Mouse (Mus musculus) heart, embryonic 10.5 days (tissue): ENCODE data around the gene Raet1d. TPM values are rescaled to one million over a fixed set of nuclear protein-coding genes. Genes with fewer than 3 reads are reported as not detected.
A peak's percentile ranks its signal among the peaks of the same experiment; 100 is the strongest.
"Not testable (repeated sequence)": the region's sequence is repeated elsewhere in the genome, so short reads cannot be mapped to it uniquely, and the experiment has no call there.

Experiments
- DNase-seq: peaks from one replicate; pipeline ENCODE4 v3.0.0-alpha.2; 2017; ENCODE audit warnings: low spot score
- H3K27ac ChIP-seq: fragments of 300-500 bp; sonication (generic); 2 replicates; pipeline ENCODE4 v1.5.1; 2016; ENCODE audit warnings: mild to moderate bottlenecking
- H3K27me3 ChIP-seq: fragments of 300-500 bp; sonication (generic); 2 replicates; pipeline ENCODE4 v1.6.1; 2016; ENCODE audit warnings: mild to moderate bottlenecking; ENCODE audit not compliant: poor library complexity, insufficient read depth, severe bottlenecking
- H3K36me3 ChIP-seq: fragments of 300-500 bp; sonication (generic); 2 replicates; pipeline ENCODE4 v1.6.1; 2016; ENCODE audit warnings: mild to moderate bottlenecking, moderate library complexity
- H3K4me1 ChIP-seq: fragments of 300-500 bp; sonication (generic); 2 replicates; pipeline ENCODE4 v1.6.1; 2016; ENCODE audit warnings: mild to moderate bottlenecking
- H3K4me3 ChIP-seq: fragments of 300-500 bp; sonication (generic); 2 replicates; pipeline ENCODE4 v1.5.1; 2016; ENCODE audit warnings: mild to moderate bottlenecking, moderate library complexity
- H3K9me3 ChIP-seq: fragments of 300-500 bp; sonication (generic); 2 replicates; pipeline ENCODE4 v1.6.1; 2016; ENCODE audit warnings: mild to moderate bottlenecking, moderate library complexity
- WGBS: fragments of 180-500 bp; shearing (Covaris S2); methylation state at CpG from one replicate; pipeline ENCODE4 v1.1.7; 2016; 5-methylcytosine and 5-hydroxymethylcytosine counted together
- polyA plus RNA-seq: library from polyadenylated mRNA; unstranded; fragments of >200 nt; fragmentation: Nextera tagmentation; extraction: Ambion mirVana; gene quantifications from 2 replicates; pipeline ENCODE4 v1.2.1, GENCODE M21; 2016

Raet1d gene
- polyA plus RNA-seq, 1 experiment from 2014 or later, result 19.3 TPM

GRCm38 (mm10) chr10:22393028-22393824 is 32.9 kb downstream of the Raet1d start:
- not testable (repeated sequence) for H3K4me1 ChIP-seq, H3K4me3 ChIP-seq, H3K36me3 ChIP-seq, H3K27ac ChIP-seq, H3K9me3 ChIP-seq, DNase-seq, H3K27me3 ChIP-seq
- no CpG with 5 or more reads among the region's 2 CpGs for WGBS

GRCm38 (mm10) chr10:22396680-22397079 is 36.3 kb downstream of the Raet1d start:
- H3K27ac ChIP-seq, result not testable (repeated sequence)
- 36% methylated on average over 1 of the region's 1 CpGs for WGBS

DNA sequence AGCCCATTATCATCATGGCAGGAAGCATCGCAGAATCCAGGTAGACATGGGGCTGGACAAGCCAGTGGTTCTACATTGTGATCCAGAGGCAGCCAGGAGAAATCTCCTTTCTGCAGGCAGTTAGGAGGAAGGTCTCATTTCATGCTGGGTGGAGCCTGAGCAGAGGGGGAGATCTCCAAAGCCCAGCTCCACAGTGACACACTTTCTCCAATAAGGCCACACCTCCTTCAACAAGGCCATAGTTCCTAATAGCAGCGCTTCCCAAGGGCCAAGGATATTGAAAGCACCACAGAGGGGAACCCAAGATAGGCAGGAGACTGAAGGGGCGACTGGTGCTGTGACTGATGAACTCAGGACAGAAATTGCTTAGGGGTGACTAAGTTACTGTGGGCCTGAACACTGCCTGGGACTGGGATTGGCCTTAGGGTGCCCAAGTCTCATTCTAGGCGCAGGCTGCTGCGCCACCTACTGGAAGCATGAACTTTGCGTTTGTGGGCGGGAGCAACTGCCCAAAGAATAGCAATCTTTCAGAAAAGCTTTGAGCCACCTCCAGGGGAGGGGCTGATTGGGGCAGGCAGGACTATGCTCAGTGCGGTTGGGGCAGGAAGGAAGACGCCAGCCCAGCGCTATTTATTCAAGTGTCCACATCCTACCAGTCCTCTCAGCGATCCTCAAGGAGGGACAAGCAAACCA is 42.0 kb downstream of the Raet1d start:
- H3K36me3 ChIP-seq, H3K27me3 ChIP-seq, H3K4me3 ChIP-seq, H3K9me3 ChIP-seq, H3K4me1 ChIP-seq, H3K27ac ChIP-seq: not testable (repeated sequence)
- 2% methylated on average over 9 of the region's 11 CpGs for WGBS
- peak; percentile 77 for DNase-seq

More at GRCm38 (mm10) chr10:22396680-22397079, 36.3 kb downstream of the Raet1d start:
- not testable (repeated sequence) for H3K9me3 ChIP-seq, H3K27me3 ChIP-seq, DNase-seq, H3K36me3 ChIP-seq, H3K4me3 ChIP-seq, H3K4me1 ChIP-seq

DNA sequence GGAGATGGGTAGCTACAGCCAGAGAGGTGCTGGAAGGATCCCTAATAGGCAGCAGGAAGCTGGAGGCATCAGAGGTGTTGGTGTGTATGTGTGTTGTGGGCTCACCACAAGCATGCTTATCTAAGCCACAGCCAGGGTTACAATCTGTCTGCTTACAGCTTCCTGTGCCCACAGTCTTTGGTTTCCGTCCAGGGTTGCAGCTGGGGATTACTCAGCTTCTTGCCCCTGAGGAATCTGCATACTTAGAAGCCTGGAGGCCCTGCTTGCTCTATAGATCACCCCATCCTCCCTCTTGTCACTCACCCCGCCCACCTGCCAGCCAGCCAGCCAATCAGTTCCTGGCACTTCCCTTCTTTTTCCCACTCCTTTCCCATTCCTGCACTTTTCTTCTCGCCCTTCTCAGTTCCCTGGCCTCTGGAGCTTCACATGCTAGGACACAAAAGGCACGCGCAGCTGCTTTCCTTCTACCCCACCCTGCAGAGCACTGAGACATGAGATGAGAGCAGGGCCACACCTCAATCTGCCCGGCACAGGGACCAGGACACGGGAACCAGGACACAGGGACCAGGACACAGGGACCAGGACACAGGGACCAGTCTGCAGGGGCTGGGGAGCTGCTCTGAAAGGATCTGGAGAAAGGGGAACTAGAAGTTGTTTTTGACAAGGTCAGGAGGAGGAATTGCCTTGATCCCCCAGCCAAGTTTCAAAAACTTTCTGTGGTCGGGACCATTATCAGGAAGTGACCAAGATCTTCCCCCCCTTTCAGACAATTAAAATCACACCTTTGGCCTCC is 53.5 kb downstream of the Raet1d start:
- 0% methylated on average over 1 of the region's 8 CpGs for WGBS
- H3K4me1 ChIP-seq, H3K27me3 ChIP-seq, H3K9me3 ChIP-seq, H3K36me3 ChIP-seq, H3K27ac ChIP-seq, H3K4me3 ChIP-seq: not testable (repeated sequence)
- DNase-seq, result peak; percentile 71

Other genes starting within 250 kb of the Raet1d start
- 18.6 and 22.0 TPM in 2 replicates for gene E030030I06Rik, start 211.3 kb upstream of the Raet1d start, polyA plus RNA-seq
- gene Raet1e, start 202.0 kb upstream of the Raet1d start, polyA plus RNA-seq, result 9.6 and 12.1 TPM in 2 replicates
- gene H60b, start 202.0 kb upstream of the Raet1d start, polyA plus RNA-seq, result 0.35 and 1.4 TPM in 2 replicates